Mouse (Mus musculus) heart, adult 9 months (tissue): ENCODE measurements around the gene Tbx5.
"Not testable (repeated sequence)": the region's sequence is repeated elsewhere in the genome, so short reads cannot be mapped to it uniquely, and the experiment has no call there.

Source experiments
- DNase-seq, 2 experiments: peaks; one replicate each; pipeline ENCODE4 v3.0.0; 2022; ENCODE audit warnings: low spot score in 2 of 2

The Tbx5 gene

GRCm38 (mm10) chr5:119841634-119842420 lies 9.4 kb downstream of the Tbx5 start:
- DNase-seq = no peak

- no peak for DNase-seq
Observed at GRCm38 (mm10) chr5:119842701-119843393, 10.4 kb downstream of the Tbx5 start.

GRCm38 (mm10) chr5:119843394-119843777 lies 10.9 kb downstream of the Tbx5 start:
- DNase-seq = no peak

- no peak for DNase-seq
Observed at GRCm38 (mm10) chr5:119844366-119844765, 11.9 kb downstream of the Tbx5 start.

- no peak for DNase-seq
Observed at GRCm38 (mm10) chr5:119844994-119845393, 12.5 kb downstream of the Tbx5 start.

GRCm38 (mm10) chr5:119857052-119857451 lies 24.6 kb downstream of the Tbx5 start:
- DNase-seq = no peak

- DNase-seq = peak in 1 of 2 experiments; percentile 56
Observed at GRCm38 (mm10) chr5:119861301-119861700, 28.8 kb downstream of the Tbx5 start.

GRCm38 (mm10) chr5:119862431-119862830 lies 30.0 kb downstream of the Tbx5 start:
- DNase-seq = peak; percentile 30 to 46

- no peak for DNase-seq
Observed at GRCm38 (mm10) chr5:119866277-119867235, 34.1 kb downstream of the Tbx5 start.

GRCm38 (mm10) chr5:119867986-119868385 lies 35.5 kb downstream of the Tbx5 start:
- no peak for DNase-seq

- peak; percentile 32 to 40 for DNase-seq
Observed at GRCm38 (mm10) chr5:119875421-119875820, 43.0 kb downstream of the Tbx5 start.

- DNase-seq = peak; percentile 53 to 74
Observed at GRCm38 (mm10) chr5:119877185-119877584, 44.7 kb downstream of the Tbx5 start.

GRCm38 (mm10) chr5:119885595-119885994 lies 53.1 kb downstream of the Tbx5 start:
- no peak for DNase-seq

GRCm38 (mm10) chr5:119887381-119887780 lies 54.9 kb downstream of the Tbx5 start:
- DNase-seq = no peak

GRCm38 (mm10) chr5:119891960-119892359 lies 59.5 kb downstream of the Tbx5 start:
- no peak for DNase-seq

- no peak for DNase-seq
Observed at GRCm38 (mm10) chr5:119893060-119893459, 60.6 kb downstream of the Tbx5 start.

GRCm38 (mm10) chr5:119896605-119897004 lies 64.1 kb downstream of the Tbx5 start:
- no peak for DNase-seq

- DNase-seq = peak; percentile 12 to 37
Observed at GRCm38 (mm10) chr5:119916551-119917171, 84.2 kb downstream of the Tbx5 start.

- not testable (repeated sequence) for DNase-seq
Observed at GRCm38 (mm10) chr5:119918381-119918780, 85.9 kb downstream of the Tbx5 start.

GRCm38 (mm10) chr5:119920941-119921340 lies 88.5 kb downstream of the Tbx5 start:
- no peak for DNase-seq

- no peak for DNase-seq
Observed at GRCm38 (mm10) chr5:119922229-119922628, 89.8 kb downstream of the Tbx5 start.
